Mouse (Mus musculus) stomach, embryonic 14.5 days (tissue): ENCODE results near the gene Kirrel3. TPM values are rescaled to one million over a fixed set of nuclear protein-coding genes. Genes with fewer than 3 reads are reported as not detected.

Experiments used
- ATAC-seq: fragments of 200-750 bp; cut with Nextera tagmentation; 2 replicates; pipeline ENCODE4 v1.8.0; 2017; ENCODE audit warnings: low read depth, moderate TSS enrichment; ENCODE audit not compliant: insufficient number of reproducible peaks, insufficient read depth, low FRiP score
- H3K27ac ChIP-seq: fragments of 300-500 bp; sonication (generic); 2 replicates; pipeline ENCODE4 v1.5.1; 2014; ENCODE audit warnings: mild to moderate bottlenecking, low read length, moderate library complexity, mixed read lengths
- H3K27me3 ChIP-seq: fragments of 300-500 bp; sonication (generic); 2 replicates; pipeline ENCODE4 v1.6.1; 2014; ENCODE audit warnings: low read length, control low read depth, mixed read lengths; ENCODE audit not compliant: control insufficient read depth, insufficient read depth
- H3K36me3 ChIP-seq: fragments of 300-500 bp; sonication (generic); 2 replicates; pipeline ENCODE4 v1.6.1; 2014; ENCODE audit warnings: mild to moderate bottlenecking, control low read depth, low read length, moderate library complexity, mixed read lengths; ENCODE audit not compliant: control insufficient read depth, insufficient read depth
- H3K4me1 ChIP-seq: fragments of 300-500 bp; sonication (generic); 2 replicates; pipeline ENCODE4 v1.6.1; 2014; ENCODE audit warnings: low read length, control low read depth, mixed read lengths; ENCODE audit not compliant: control insufficient read depth, insufficient read depth
- H3K4me2 ChIP-seq: fragments of 300-500 bp; sonication (generic); replicated peaks from 2 replicates; pipeline ENCODE4 v1.6.1; 2014; ENCODE audit warnings: low read depth, low read length, control low read depth
- H3K4me3 ChIP-seq: fragments of 300-500 bp; sonication (generic); 2 replicates; pipeline ENCODE4 v1.5.1; 2014; ENCODE audit warnings: low read depth, low read length, control low read depth
- H3K9ac ChIP-seq: fragments of 300-500 bp; sonication (generic); replicated peaks from 2 replicates; pipeline ENCODE4 v1.6.1; 2014; ENCODE audit warnings: low read depth, mild to moderate bottlenecking, control low read depth, low read length, moderate library complexity, mixed read lengths
- H3K9me3 ChIP-seq: fragments of 300-500 bp; sonication (generic); 2 replicates; pipeline ENCODE4 v1.6.1; 2016; ENCODE audit warnings: low read depth, low read length, control low read depth; ENCODE audit not compliant: control insufficient read depth
- WGBS: fragments of 180-500 bp; shearing (Covaris S2); extraction: QIAGEN DNeasy Blood & Tissue Kit; methylation state at CpG from one replicate; pipeline ENCODE4 v1.1.7; 2014; 5-methylcytosine and 5-hydroxymethylcytosine counted together
- polyA plus RNA-seq: library from polyadenylated mRNA; unstranded; fragments of >200 nt; fragmentation: Nextera tagmentation; extraction: Ambion mirVana; gene quantifications from 2 replicates; pipeline ENCODE4 v1.2.1, GENCODE M21; 2014

The Kirrel3 gene
- polyA plus RNA-seq, 1 experiment from 2014 or later = 6.3 TPM

GRCm38 (mm10) chr9:34851136-34851535, 365.4 kb downstream of the Kirrel3 start:
- Histone ChIP-seq H3K27ac (no peak overlapping the region), H3K36me3 (no peaks in the 10 kb centered on the region), H3K4me3 (no peak overlapping the region), H3K4me2 (no peak overlapping the region), H3K4me1 (no peaks in the 10 kb centered on the region), H3K27me3 (no peaks in the 10 kb centered on the region), H3K9ac (no peak overlapping the region), H3K9me3 (no peaks in the 10 kb centered on the region)
- 76% methylated on average over 4 of the region's 4 CpGs for WGBS
- ATAC-seq = no peak

- Histone ChIP-seq H3K4me2 (no peak overlapping the region), H3K27me3 (no peaks in the 10 kb centered on the region), H3K9ac (no peak overlapping the region), H3K36me3 (no peaks in the 10 kb centered on the region), H3K4me1 (no peaks in the 10 kb centered on the region), H3K27ac (no peak overlapping the region), H3K4me3 (no peak overlapping the region), H3K9me3 (no peaks in the 10 kb centered on the region)
- no peak for ATAC-seq
- 64% methylated on average over 9 of the region's 9 CpGs for WGBS
Measured at GRCm38 (mm10) chr9:34857575-34857974, 371.9 kb downstream of the Kirrel3 start.

- Histone ChIP-seq H3K4me2 (no peak overlapping the region), H3K36me3 (no peaks in the 10 kb centered on the region), H3K27me3 (no peaks in the 10 kb centered on the region), H3K9me3 (no peaks in the 10 kb centered on the region), H3K27ac (no peak overlapping the region), H3K9ac (no peak overlapping the region), H3K4me3 (no peak overlapping the region), H3K4me1 (no peaks in the 10 kb centered on the region)
- WGBS = 94% methylated on average over 10 of the region's 10 CpGs
- ATAC-seq = no peak
Measured at GRCm38 (mm10) chr9:34858071-34858470, 372.4 kb downstream of the Kirrel3 start.

GRCm38 (mm10) chr9:34860934-34861333, 375.2 kb downstream of the Kirrel3 start:
- Histone ChIP-seq H3K9me3 (no peaks in the 10 kb centered on the region), H3K9ac (no peak overlapping the region), H3K4me2 (no peak overlapping the region), H3K27me3 (no peaks in the 10 kb centered on the region), H3K36me3 (no peaks in the 10 kb centered on the region), H3K4me1 (no peaks in the 10 kb centered on the region), H3K4me3 (no peak overlapping the region), H3K27ac (no peak overlapping the region)
- 42% methylated on average over 4 of the region's 4 CpGs for WGBS
- no peak for ATAC-seq

GRCm38 (mm10) chr9:34861775-34862174, 376.1 kb downstream of the Kirrel3 start:
- no peak overlapping the region for H3K4me3 ChIP-seq
- H3K9me3 ChIP-seq = no peaks in the 10 kb centered on the region
- ATAC-seq = no peak
- no peak overlapping the region for H3K4me2 ChIP-seq
- no peaks in the 10 kb centered on the region for H3K4me1 ChIP-seq
- no peak overlapping the region for H3K27ac ChIP-seq
- H3K9ac ChIP-seq = no peak overlapping the region
- no peaks in the 10 kb centered on the region for H3K27me3 ChIP-seq
- no peaks in the 10 kb centered on the region for H3K36me3 ChIP-seq
- WGBS = 39% methylated on average over 2 of the region's 2 CpGs

GRCm38 (mm10) chr9:34865606-34866005, 379.9 kb downstream of the Kirrel3 start:
- H3K9me3 ChIP-seq = no peaks in the 10 kb centered on the region
- 80% methylated on average over 6 of the region's 6 CpGs for WGBS
- no peak overlapping the region for H3K4me2 ChIP-seq
- no peak for ATAC-seq
- H3K9ac ChIP-seq = no peak overlapping the region
- H3K4me3 ChIP-seq = no peak overlapping the region
- H3K36me3 ChIP-seq = no peaks in the 10 kb centered on the region
- H3K4me1 ChIP-seq = no peaks in the 10 kb centered on the region
- no peaks in the 10 kb centered on the region for H3K27me3 ChIP-seq
- no peak overlapping the region for H3K27ac ChIP-seq

- no peak for ATAC-seq
- Histone ChIP-seq H3K4me2 (no peak overlapping the region), H3K27me3 (no peaks in the 10 kb centered on the region), H3K36me3 (no peaks in the 10 kb centered on the region), H3K27ac (no peak overlapping the region), H3K9ac (no peak overlapping the region), H3K4me1 (no peaks in the 10 kb centered on the region), H3K9me3 (no peaks in the 10 kb centered on the region), H3K4me3 (no peak overlapping the region)
- whole genome bisulfite sequencing = 68% methylated on average over 15 of the region's 15 CpGs
Measured at GRCm38 (mm10) chr9:34871316-34871966, 385.7 kb downstream of the Kirrel3 start.

- Histone ChIP-seq H3K4me1 (no peaks in the 10 kb centered on the region), H3K36me3 (no peaks in the 10 kb centered on the region), H3K27me3 (no peaks in the 10 kb centered on the region), H3K4me3 (no peak overlapping the region), H3K4me2 (no peak overlapping the region), H3K9me3 (no peaks in the 10 kb centered on the region), H3K27ac (no peak overlapping the region), H3K9ac (no peak overlapping the region)
- 77% methylated on average over 6 of the region's 6 CpGs for WGBS
- no peak for ATAC-seq
Measured at GRCm38 (mm10) chr9:34875238-34875637, 389.5 kb downstream of the Kirrel3 start.

GRCm38 (mm10) chr9:34877186-34877585, 391.5 kb downstream of the Kirrel3 start:
- Histone ChIP-seq H3K4me1 (no peaks in the 10 kb centered on the region), H3K9me3 (no peaks in the 10 kb centered on the region), H3K27ac (no peak overlapping the region), H3K9ac (no peak overlapping the region), H3K4me2 (no peak overlapping the region), H3K36me3 (no peaks in the 10 kb centered on the region), H3K27me3 (no peaks in the 10 kb centered on the region), H3K4me3 (no peak overlapping the region)
- WGBS = 42% methylated on average over 3 of the region's 3 CpGs
- no peak for ATAC-seq
